Mouse (Mus musculus) ES-Bruce4 (cell line): ENCODE data around the gene Antxr1. TPM values are rescaled to one million over a fixed set of nuclear protein-coding genes. Genes with fewer than 3 reads are reported as not detected.

Source experiments
- H3K27ac ChIP-seq: 2 replicates; pipeline ENCODE4 v1.5.1; 2012; ENCODE audit warnings: low read length, inconsistent platforms; ENCODE audit not compliant: insufficient read depth
- H3K27me3 ChIP-seq: 2 replicates; pipeline ENCODE4 v1.6.1; 2012; ENCODE audit warnings: mild to moderate bottlenecking, low read length, inconsistent platforms; ENCODE audit not compliant: control insufficient read depth, poor library complexity, insufficient read depth, severe bottlenecking
- H3K36me3 ChIP-seq: 2 replicates; pipeline ENCODE4 v1.6.1; 2012; ENCODE audit warnings: inconsistent platforms, mild to moderate bottlenecking, low read length, moderate library complexity; ENCODE audit not compliant: control insufficient read depth, poor library complexity, insufficient read depth, severe bottlenecking
- H3K4me1 ChIP-seq: one replicate; pipeline ENCODE4 v1.8.1; 2011; ENCODE audit warnings: low read length; ENCODE audit not compliant: control insufficient read depth, insufficient read depth
- H3K4me3 ChIP-seq: 2 replicates; pipeline ENCODE4 v1.5.1; 2011; ENCODE audit warnings: low read depth, mild to moderate bottlenecking, low read length
- H3K9ac ChIP-seq: 2 replicates; pipeline ENCODE4 v1.6.1; 2012; ENCODE audit warnings: low read depth, mild to moderate bottlenecking, inconsistent platforms; ENCODE audit not compliant: poor library complexity, severe bottlenecking
- H3K9me3 ChIP-seq: replicated peaks from 2 replicates; pipeline ENCODE4 v1.6.1; 2012; ENCODE audit warnings: mild to moderate bottlenecking, low read length, inconsistent platforms; ENCODE audit not compliant: control insufficient read depth, poor library complexity, insufficient read depth, severe bottlenecking
- CTCF ChIP-seq: IDR thresholded peaks from one replicate; pipeline ENCODE4 v1.8.1; 2011; ENCODE audit warnings: low read depth, low read length
- EP300 ChIP-seq: IDR thresholded peaks from 2 replicates; pipeline ENCODE4 v1.6.1; 2011; ENCODE audit warnings: low read depth, low read length; ENCODE audit not compliant: insufficient read depth
- POLR2A ChIP-seq: IDR thresholded peaks from one replicate; pipeline ENCODE4 v1.8.1; 2011; ENCODE audit warnings: low read length; ENCODE audit not compliant: insufficient read depth
- polyA plus RNA-seq: library from polyadenylated mRNA; stranded (reverse); fragments of >200 nt; gene quantifications from 2 replicates; pipeline ENCODE4 v1.2.4, GENCODE M21; 2011; ENCODE audit warnings: low read depth; ENCODE audit not compliant: missing spikeins, insufficient read depth, insufficient read length

Antxr1 gene
- polyA plus RNA-seq, 1 experiment: 1.6 TPM

DNA sequence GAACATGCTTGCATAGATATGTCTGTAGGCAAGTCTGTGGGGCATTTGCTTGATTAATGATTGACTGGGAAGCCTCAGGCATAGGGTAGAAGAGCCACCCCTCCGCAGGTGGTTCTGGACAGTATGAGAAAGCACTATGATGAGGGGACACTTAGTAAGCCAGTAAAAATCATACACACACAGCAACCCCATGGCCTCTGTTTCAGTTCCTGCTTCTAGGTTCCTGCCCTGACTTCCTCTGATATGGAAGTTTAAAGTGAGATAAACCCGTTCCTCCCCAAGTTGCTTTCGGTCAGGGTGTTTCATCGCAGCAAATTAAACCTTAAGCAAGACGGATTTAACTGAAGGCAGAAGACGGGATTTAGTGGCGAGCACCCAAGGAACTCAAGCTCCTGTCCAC is 205.0 kb downstream of the Antxr1 start:
- H3K36me3 ChIP-seq: no peaks in the 10 kb centered on the region
- H3K9me3 ChIP-seq: 0 out of 2 replicates have a peak, but pooled peaks cover 6% of the 10 kb centered on the region
- TF ChIP-seq POLR2A: no peak
- TF ChIP-seq EP300: no peak
- TF ChIP-seq CTCF: no peak
- no peaks in the 10 kb centered on the region for H3K27me3 ChIP-seq
- H3K4me1 ChIP-seq: no peaks in the 10 kb centered on the region
- no peak overlapping the region for H3K9ac ChIP-seq
- H3K27ac ChIP-seq: no peak overlapping the region
- H3K4me3 ChIP-seq: no peak overlapping the region

DNA sequence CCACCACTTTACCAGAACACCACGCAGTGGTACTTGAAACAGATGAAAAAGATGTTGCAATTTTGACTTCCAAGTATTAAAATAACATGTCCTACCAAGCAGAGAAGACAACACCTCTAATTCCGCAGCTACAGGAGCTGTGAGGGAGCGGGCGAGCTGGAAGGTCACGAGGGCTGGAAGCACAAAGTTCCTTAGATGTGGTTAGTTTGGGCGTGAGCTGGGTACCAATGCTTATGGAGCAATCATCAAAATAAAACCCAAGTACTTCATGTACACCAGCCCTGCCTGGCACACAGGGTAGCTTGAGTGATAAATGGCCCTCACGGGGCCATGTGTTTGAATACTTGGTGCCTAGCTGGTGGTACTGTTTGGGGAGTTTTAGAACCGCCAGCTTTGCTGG is 205.8 kb downstream of the Antxr1 start:
- Histone ChIP-seq H3K27me3 (no peaks in the 10 kb centered on the region), H3K4me3 (no peak overlapping the region), H3K36me3 (no peaks in the 10 kb centered on the region), H3K4me1 (no peaks in the 10 kb centered on the region), H3K9ac (no peak overlapping the region), H3K9me3 (0 out of 2 replicates have a peak, but pooled peaks cover 6% of the 10 kb centered on the region), H3K27ac (no peak overlapping the region)
- TF ChIP-seq POLR2A: no peak
- no peak for TF ChIP-seq EP300

DNA sequence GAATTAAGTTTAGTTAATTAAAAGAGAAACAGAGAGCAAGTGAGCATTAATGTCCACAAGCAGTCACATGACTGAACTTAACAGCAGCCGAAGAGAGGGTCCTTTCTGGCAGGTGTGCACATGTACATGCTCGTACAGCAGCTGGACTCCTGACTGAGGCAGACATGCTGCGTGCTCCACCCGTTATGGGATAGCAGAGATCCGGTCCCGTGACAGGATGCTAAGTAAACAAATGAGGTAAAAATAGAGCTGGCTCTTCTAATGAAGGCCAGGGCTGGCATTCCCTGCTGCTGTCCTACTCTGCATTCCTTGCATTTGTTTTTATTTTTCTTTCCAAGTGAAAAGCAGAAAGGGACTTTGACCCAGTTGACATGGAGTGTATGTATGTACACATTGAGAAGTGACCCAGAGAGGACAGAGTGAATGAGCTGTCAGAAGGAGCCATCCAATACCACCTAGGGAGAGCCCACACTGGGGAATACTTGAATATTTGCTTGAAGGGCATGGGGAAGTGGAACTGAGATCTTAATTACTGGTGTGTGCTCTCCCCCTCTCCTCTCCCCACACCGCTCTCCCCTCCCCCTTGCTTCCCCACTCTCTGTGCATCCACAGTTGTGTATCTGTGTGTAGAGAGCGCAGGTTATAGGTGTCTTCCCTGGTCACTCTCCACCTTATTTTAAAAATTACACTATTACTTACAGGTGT is 208.4 kb downstream of the Antxr1 start:
- no peak for TF ChIP-seq CTCF
- TF ChIP-seq EP300: no peak
- no peak for TF ChIP-seq POLR2A
- Histone ChIP-seq H3K36me3 (no peaks in the 10 kb centered on the region), H3K27me3 (no peaks in the 10 kb centered on the region), H3K4me3 (no peak overlapping the region), H3K9ac (no peak overlapping the region), H3K4me1 (no peaks in the 10 kb centered on the region), H3K27ac (no peak overlapping the region), H3K9me3 (0 out of 2 replicates have a peak, but pooled peaks cover 6% of the 10 kb centered on the region)

DNA sequence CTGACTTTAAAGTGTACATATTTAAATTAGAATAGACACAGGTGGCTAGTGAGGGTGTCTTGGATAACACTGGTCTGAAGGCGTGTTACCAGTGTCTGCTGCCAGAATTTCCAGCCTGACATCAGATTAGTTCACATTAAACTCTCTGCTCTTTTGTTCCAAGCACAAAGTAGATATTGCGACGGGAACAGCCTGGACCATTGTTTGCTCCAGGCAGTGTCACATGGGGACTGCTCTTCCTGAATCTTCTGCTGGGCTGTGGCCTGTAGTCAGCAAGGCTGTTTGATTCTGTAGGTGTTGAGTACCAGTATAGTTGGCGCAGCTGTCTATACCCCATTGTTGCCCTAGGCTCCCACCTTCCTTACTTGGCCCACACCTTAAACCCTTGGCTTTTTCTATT is 211.6 kb downstream of the Antxr1 start:
- H3K27ac ChIP-seq: no peak overlapping the region
- H3K27me3 ChIP-seq: no peaks in the 10 kb centered on the region
- H3K4me1 ChIP-seq: no peaks in the 10 kb centered on the region
- no peaks in the 10 kb centered on the region for H3K9me3 ChIP-seq
- no peak overlapping the region for H3K4me3 ChIP-seq
- no peak overlapping the region for H3K9ac ChIP-seq
- TF ChIP-seq EP300: no peak
- TF ChIP-seq POLR2A: no peak
- TF ChIP-seq CTCF: no peak
- H3K36me3 ChIP-seq: no peaks in the 10 kb centered on the region

DNA sequence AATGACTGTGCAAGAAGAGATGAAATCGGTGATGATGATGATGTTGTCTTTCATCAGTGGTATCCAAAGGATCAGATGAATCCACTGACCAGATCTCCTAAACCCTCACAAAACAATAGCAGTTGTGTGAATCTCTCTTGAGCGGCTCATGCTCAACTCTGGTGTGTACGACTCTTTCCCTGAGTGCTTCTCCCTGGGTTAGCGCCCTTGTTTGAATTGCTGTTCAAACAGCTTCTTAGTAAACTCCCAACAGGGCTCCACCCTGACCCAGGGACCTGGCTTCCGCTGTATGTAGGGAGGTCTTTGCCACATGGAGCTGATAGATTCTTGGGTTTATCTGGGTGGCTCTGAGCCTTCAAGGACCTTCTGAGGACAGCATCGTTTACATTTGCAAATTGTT is 212.2 kb downstream of the Antxr1 start:
- Histone ChIP-seq H3K27ac (no peak overlapping the region), H3K9me3 (no peaks in the 10 kb centered on the region), H3K4me1 (no peaks in the 10 kb centered on the region), H3K36me3 (no peaks in the 10 kb centered on the region), H3K9ac (no peak overlapping the region), H3K4me3 (no peak overlapping the region), H3K27me3 (no peaks in the 10 kb centered on the region)
- TF ChIP-seq EP300 (no peak), CTCF (no peak), POLR2A (no peak)

DNA sequence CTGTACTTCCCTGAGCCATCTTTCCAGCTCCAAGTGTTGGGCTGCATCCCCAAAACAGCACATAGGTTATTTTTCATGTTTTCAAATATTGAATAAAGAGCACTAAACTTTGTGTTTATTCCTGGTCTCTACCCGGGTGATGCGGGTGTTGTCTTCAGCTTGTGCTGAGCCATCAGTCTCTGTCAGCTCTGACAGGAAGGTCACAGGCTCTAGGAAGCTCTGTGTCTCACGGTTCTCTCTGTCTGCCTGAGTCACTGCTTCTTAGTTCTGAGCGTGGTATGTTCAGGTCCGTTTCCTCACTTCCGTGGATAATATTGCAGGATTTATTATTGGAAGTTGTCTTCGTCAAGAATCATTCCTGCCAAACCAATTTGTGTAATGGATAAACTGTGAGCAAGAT is 213.7 kb downstream of the Antxr1 start:
- Histone ChIP-seq H3K4me1 (no peaks in the 10 kb centered on the region), H3K27me3 (no peaks in the 10 kb centered on the region), H3K9ac (no peak overlapping the region), H3K4me3 (no peak overlapping the region), H3K9me3 (no peaks in the 10 kb centered on the region), H3K36me3 (no peaks in the 10 kb centered on the region), H3K27ac (no peak overlapping the region)
- TF ChIP-seq CTCF (no peak), POLR2A (no peak)
